Mouse (Mus musculus) midbrain, postnatal 0 days (tissue): ENCODE measurements around the gene Ovgp1. TPM values are rescaled to one million over a fixed set of nuclear protein-coding genes. Genes with fewer than 3 reads are reported as not detected.
A peak's percentile ranks its signal among the peaks of the same experiment; 100 is the strongest.
"Not testable (repeated sequence)": the region's sequence is repeated elsewhere in the genome, so short reads cannot be mapped to it uniquely, and the experiment has no call there.

ENCODE experiments used
- ATAC-seq: fragments of 200-750 bp; cut with Nextera tagmentation; 2 replicates; pipeline ENCODE4 v1.8.0; 2017; ENCODE audit warnings: moderate number of reproducible peaks, mild to moderate bottlenecking, moderate TSS enrichment, moderate library complexity; ENCODE audit not compliant: low FRiP score
- DNase-seq: peaks from one replicate; pipeline ENCODE4 v3.0.0-alpha.2; 2015; ENCODE audit warnings: low spot score
- H3K27ac ChIP-seq: fragments of 300-500 bp; sonication (generic); 2 replicates; pipeline ENCODE4 v1.5.1; 2014; ENCODE audit warnings: low read depth, mild to moderate bottlenecking, low read length, mixed read lengths
- H3K27me3 ChIP-seq: fragments of 300-500 bp; sonication (generic); 2 replicates; pipeline ENCODE4 v1.6.1; 2014; ENCODE audit warnings: low read length, control low read depth, mixed read lengths; ENCODE audit not compliant: insufficient read depth
- H3K36me3 ChIP-seq: fragments of 300-500 bp; sonication (generic); 2 replicates; pipeline ENCODE4 v1.6.1; 2014; ENCODE audit warnings: low read length, control low read depth, mixed read lengths; ENCODE audit not compliant: insufficient read depth
- H3K4me1 ChIP-seq: fragments of 300-500 bp; sonication (generic); 2 replicates; pipeline ENCODE4 v1.6.1; 2014; ENCODE audit warnings: mild to moderate bottlenecking, control low read depth, antibody characterized with exemption, low read length, mixed read lengths; ENCODE audit not compliant: insufficient read depth
- H3K4me2 ChIP-seq: fragments of 300-500 bp; sonication (generic); 2 replicates; pipeline ENCODE4 v1.6.1; 2014; ENCODE audit warnings: low read depth, mild to moderate bottlenecking, low read length, mixed read lengths; ENCODE audit not compliant: poor library complexity, severe bottlenecking
- H3K4me3 ChIP-seq: fragments of 300-500 bp; sonication (generic); 2 replicates; pipeline ENCODE4 v1.5.1; 2014; ENCODE audit warnings: low read depth, mild to moderate bottlenecking, low read length, moderate library complexity
- H3K9ac ChIP-seq: fragments of 300-500 bp; sonication (generic); replicated peaks from 2 replicates; pipeline ENCODE4 v1.6.1; 2014; ENCODE audit warnings: mild to moderate bottlenecking, low read length, moderate library complexity, mixed read lengths; ENCODE audit not compliant: poor library complexity, severe bottlenecking
- H3K9me3 ChIP-seq: fragments of 300-500 bp; sonication (generic); 2 replicates; pipeline ENCODE4 v1.6.1; 2016; ENCODE audit warnings: low read length, control low read depth
- CTCF ChIP-seq: IDR thresholded peaks from 2 replicates; pipeline ENCODE4 v1.5.1; 2016; ENCODE audit warnings: antibody characterized with exemption, mild to moderate bottlenecking
- WGBS: fragments of 180-500 bp; shearing (Covaris S2); extraction: QIAGEN DNeasy Blood & Tissue Kit; methylation state at CpG from one replicate; pipeline ENCODE4 v1.1.7; 2014; 5-methylcytosine and 5-hydroxymethylcytosine counted together
- polyA plus RNA-seq: library from polyadenylated mRNA; unstranded; fragments of >200 nt; fragmentation: Nextera tagmentation; extraction: Ambion mirVana; gene quantifications from 2 replicates; pipeline ENCODE4 v1.2.1, GENCODE M21; 2015
- total RNA-seq: library from RNA; depleted of rRNA; stranded (reverse); fragments of >200 nt; gene quantifications from 2 replicates; pipeline ENCODE4 v1.2.3, GENCODE M21; 2014

Ovgp1 gene
- total and polyA plus RNA-seq, 2 experiments from 2014 or later, result 4.8 to 7.6 TPM

- H3K27me3 ChIP-seq, result no peaks in the 10 kb centered on the region
- TF ChIP-seq CTCF, result no peak
- H3K9me3 ChIP-seq, result no peaks in the 10 kb centered on the region
- H3K4me3 ChIP-seq, result no peak overlapping the region
- WGBS, result 80% methylated on average over 5 of the region's 5 CpGs
- no peak for ATAC-seq
- no peak overlapping the region for H3K9ac ChIP-seq
- peaks cover 24% of the 10 kb centered on the region for H3K36me3 ChIP-seq
- H3K4me2 ChIP-seq, result no peak overlapping the region
- no peaks in the 10 kb centered on the region for H3K4me1 ChIP-seq
- no peak for DNase-seq
- H3K27ac ChIP-seq, result no peak overlapping the region
These were observed 1.6 kb upstream of the Ovgp1 start for GRCm38 (mm10) chr3:105971831-105972446.

- ATAC-seq (no peak), DNase-seq (no peak)
- WGBS, result 78% methylated on average over 2 of the region's 2 CpGs
- no peak for TF ChIP-seq CTCF
- peaks cover 10% of the 10 kb centered on the region for H3K36me3 ChIP-seq
- H3K4me3 ChIP-seq, result no peak overlapping the region
- no peak overlapping the region for H3K27ac ChIP-seq
- H3K4me2 ChIP-seq, result no peak overlapping the region
- no peak overlapping the region for H3K9ac ChIP-seq
- no peaks in the 10 kb centered on the region for H3K27me3 ChIP-seq
- H3K9me3 ChIP-seq, result no peaks in the 10 kb centered on the region
- H3K4me1 ChIP-seq, result no peaks in the 10 kb centered on the region
These were observed 663 bp downstream of the Ovgp1 start for GRCm38 (mm10) chr3:105974174-105974573.

GRCm38 (mm10) chr3:105989611-105990010 lies 16.1 kb downstream of the Ovgp1 start:
- H3K36me3 ChIP-seq, ATAC-seq, H3K27me3 ChIP-seq, H3K9ac ChIP-seq, H3K9me3 ChIP-seq, H3K27ac ChIP-seq, H3K4me1 ChIP-seq, DNase-seq, H3K4me3 ChIP-seq, H3K4me2 ChIP-seq: not testable (repeated sequence)
- 40% methylated on average over 5 of the region's 5 CpGs for WGBS

- Histone ChIP-seq H3K4me1 (no peaks in the 10 kb centered on the region), H3K9ac (no peak overlapping the region), H3K4me3 (no peak overlapping the region), H3K36me3 (no peaks in the 10 kb centered on the region), H3K9me3 (no peaks in the 10 kb centered on the region), H3K4me2 (no peak overlapping the region), H3K27ac (no peak overlapping the region), H3K27me3 (no peaks in the 10 kb centered on the region)
- 26% methylated on average over 4 of the region's 4 CpGs for WGBS
- DNase-seq, result peak; percentile 77
- peak; percentile 86 for TF ChIP-seq CTCF
- ATAC-seq, result peak; percentile 56; the same call in 1 of the 2 replicates
These were observed 18.3 kb downstream of the Ovgp1 start for GRCm38 (mm10) chr3:105991653-105992283.

- DNase-seq (no peak), ATAC-seq (no peak)
- Histone ChIP-seq H3K4me3 (no peak overlapping the region), H3K9me3 (no peaks in the 10 kb centered on the region), H3K36me3 (no peaks in the 10 kb centered on the region), H3K4me2 (no peak overlapping the region), H3K27ac (no peak overlapping the region), H3K4me1 (no peaks in the 10 kb centered on the region), H3K9ac (no peak overlapping the region), H3K27me3 (no peaks in the 10 kb centered on the region)
- no peak for TF ChIP-seq CTCF
- WGBS, result 78% methylated on average over 2 of the region's 2 CpGs
These were observed 21.2 kb downstream of the Ovgp1 start for GRCm38 (mm10) chr3:105994730-105995129.

GRCm38 (mm10) chr3:106000707-106001375 lies 27.3 kb downstream of the Ovgp1 start:
- H3K9ac ChIP-seq, result peak overlapping the region; percentile 48; the same call in 1 of the 2 replicates
- H3K9me3 ChIP-seq, result no peaks in the 10 kb centered on the region
- H3K4me1 ChIP-seq, result 0 out of 2 replicates have a peak, but pooled peaks cover 3% of the 10 kb centered on the region
- peak; percentile 1 for DNase-seq
- no peak overlapping the region for H3K27ac ChIP-seq
- H3K4me2 ChIP-seq, result peak overlapping the region; percentile 63
- 14% methylated on average over 11 of the region's 11 CpGs for WGBS
- peak; percentile 36; the same call in 1 of the 2 replicates for ATAC-seq
- no peaks in the 10 kb centered on the region for H3K27me3 ChIP-seq
- TF ChIP-seq CTCF, result peak; percentile 40
- peak overlapping the region; percentile 35 for H3K4me3 ChIP-seq
- H3K36me3 ChIP-seq, result no peaks in the 10 kb centered on the region
